Mouse (Mus musculus) macrophage (primary cell): Measurements from ENCODE around the gene Ppp1r15b. TPM values are rescaled to one million over a fixed set of nuclear protein-coding genes. Genes with fewer than 3 reads are reported as not detected.

ENCODE experiments used
- H3K27ac ChIP-seq: fragments of 350-480 bp; formaldehyde crosslinking; 2 replicates; pipeline ENCODE4 v1.9.0; 2021
- H3K36me3 ChIP-seq: fragments of 350-480 bp; formaldehyde crosslinking; 2 replicates; pipeline ENCODE4 v1.9.0; 2021; ENCODE audit errors: inconsistent target
- H3K4me3 ChIP-seq: fragments of 350-480 bp; formaldehyde crosslinking; 2 replicates; pipeline ENCODE4 v1.9.0; 2021; ENCODE audit errors: inconsistent target
- H3K79me2 ChIP-seq: fragments of 350-480 bp; formaldehyde crosslinking; 2 replicates; pipeline ENCODE4 v1.9.0; 2021; ENCODE audit errors: inconsistent target
- WGBS: methylation state at CpG from one replicate; pipeline ENCODE4 v1.1.7; 2026; ENCODE audit warnings: inconsistent platforms; ENCODE audit not compliant: missing documents; 5-methylcytosine and 5-hydroxymethylcytosine counted together
- polyA plus RNA-seq: library from polyadenylated mRNA; stranded (reverse); fragments of 250-400 nt; gene quantifications from 3 replicates; pipeline ENCODE4 v1.2.4, GENCODE M21; 2018; ENCODE audit warnings: inconsistent platforms

Gene Ppp1r15b
- polyA plus RNA-seq, 1 experiment from 2014 or later, result 26.8 TPM

DNA sequence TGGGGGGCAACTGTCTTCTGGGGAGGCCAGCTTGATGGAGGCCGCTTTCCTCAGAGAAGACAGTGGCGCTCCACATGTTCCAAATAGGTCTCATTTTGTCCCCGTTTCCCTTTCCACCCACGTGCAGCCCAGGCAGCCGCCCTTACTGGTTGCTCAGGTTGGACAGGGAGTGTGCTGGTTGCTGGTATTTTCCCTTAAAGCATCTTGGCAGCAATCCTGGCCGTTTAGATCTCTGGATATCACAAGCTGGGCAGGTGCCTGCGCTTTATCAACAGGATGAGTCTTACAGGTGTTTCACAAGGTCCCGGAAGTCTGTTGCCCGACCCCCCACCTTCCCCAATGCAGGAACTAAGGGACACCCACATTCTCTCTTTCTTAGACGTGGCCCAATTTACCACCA lies 31.1 kb downstream of the Ppp1r15b start:
- Histone ChIP-seq H3K4me3 (no peak overlapping the region), H3K27ac (no peak overlapping the region), H3K79me2 (no peaks in the 10 kb centered on the region), H3K36me3 (no peaks in the 10 kb centered on the region)
- WGBS, result 76% methylated on average over 10 of the region's 10 CpGs

GRCm38 (mm10) chr1:133162981-133163380 lies 32.0 kb downstream of the Ppp1r15b start:
- no peaks in the 10 kb centered on the region for H3K79me2 ChIP-seq

DNA sequence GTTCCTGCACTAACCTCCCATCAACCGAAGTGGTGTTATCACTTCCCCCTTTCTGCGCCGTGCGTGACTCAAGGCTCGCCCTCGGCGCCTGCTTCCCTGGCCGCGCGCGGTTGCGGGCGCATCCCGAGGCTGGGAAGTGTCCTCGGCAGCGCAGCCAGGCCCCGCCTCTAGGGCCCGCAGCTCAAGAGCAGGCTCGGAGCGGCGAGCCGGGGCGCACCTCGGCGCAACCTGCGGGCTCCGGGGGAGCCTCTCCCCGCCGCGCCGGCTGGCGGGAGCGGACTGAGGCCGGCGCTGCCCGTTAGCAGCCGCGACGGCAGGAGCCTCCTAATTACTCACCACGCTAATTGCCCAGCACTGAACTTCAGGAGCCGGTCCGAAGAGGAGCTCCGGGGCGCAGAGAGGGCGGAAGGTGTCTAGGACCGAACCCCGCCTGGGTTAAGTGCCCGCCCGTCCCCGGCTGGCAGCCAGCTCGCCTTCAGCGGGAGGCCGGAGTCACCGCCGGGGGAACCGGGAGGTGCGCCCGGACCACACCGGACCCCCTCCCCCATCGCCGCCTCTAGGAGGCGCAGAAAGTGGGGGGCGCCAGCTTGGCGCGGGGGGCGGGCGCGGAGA lies 33.0 kb downstream of the Ppp1r15b start, which contains the start of gene Plekha6:
Gene Plekha6, plus strand, starts transcription at position 391 of the 612 bp plus-strand sequence.
- Histone ChIP-seq H3K4me3 (no peak within 1 kb of the TSS), H3K27ac (no peak within 1 kb of the TSS), H3K36me3 (no peaks in the 10 kb centered on the region), H3K79me2 (no peaks in the 10 kb centered on the region)
- 2% methylated on average over 68 of the region's 68 CpGs for WGBS

More at GRCm38 (mm10) chr1:133162981-133163380, 32.0 kb downstream of the Ppp1r15b start:
- 66% methylated on average over 8 of the region's 8 CpGs for WGBS
- no peak overlapping the region for H3K27ac ChIP-seq
- H3K36me3 ChIP-seq, result no peaks in the 10 kb centered on the region
- no peak overlapping the region for H3K4me3 ChIP-seq

DNA sequence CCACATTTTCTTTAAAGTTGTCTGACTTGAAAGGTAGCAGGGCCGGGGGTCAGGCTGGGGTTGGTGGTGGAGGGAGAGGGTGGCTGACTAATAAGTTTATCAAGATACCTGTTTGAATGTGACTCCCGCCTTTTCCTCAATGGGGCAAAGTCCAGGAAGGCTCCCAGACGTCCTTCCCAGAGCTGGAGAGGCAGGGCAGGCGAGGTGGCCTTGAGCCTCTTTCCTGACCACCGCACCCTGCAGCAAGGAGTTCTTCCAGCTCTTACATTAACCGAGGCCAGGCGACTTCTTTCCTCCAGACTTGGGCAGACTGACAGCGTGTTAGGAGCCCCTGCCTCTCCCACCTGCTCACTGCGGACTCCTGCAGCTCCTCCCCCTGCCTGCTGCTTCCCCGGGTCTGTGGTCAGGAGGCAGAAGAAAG lies 33.7 kb downstream of the Ppp1r15b start:
- Histone ChIP-seq H3K79me2 (no peaks in the 10 kb centered on the region), H3K36me3 (no peaks in the 10 kb centered on the region), H3K27ac (no peak overlapping the region), H3K4me3 (no peak overlapping the region)
- WGBS, result 7% methylated on average over 10 of the region's 10 CpGs

DNA sequence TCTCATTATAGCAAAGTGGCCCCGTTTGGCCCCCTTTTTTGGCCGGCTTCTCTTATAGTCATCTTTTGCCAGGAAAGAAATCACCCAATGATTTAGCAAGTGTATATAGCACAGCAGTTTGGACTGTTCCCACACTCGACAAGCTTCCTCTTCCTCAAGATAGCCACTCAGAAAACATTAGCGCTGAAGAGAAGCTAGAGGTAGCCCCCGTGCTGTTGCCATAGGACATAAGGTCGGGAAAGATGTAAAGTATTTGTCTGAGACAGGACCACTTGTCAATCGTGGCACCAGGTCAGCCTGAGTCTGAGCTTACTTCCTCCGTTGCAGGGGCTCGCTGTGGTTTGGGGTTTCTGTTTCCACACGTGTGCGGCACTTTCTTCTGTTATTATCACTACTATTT lies 34.2 kb downstream of the Ppp1r15b start:
- WGBS, result 1% methylated on average over 11 of the region's 11 CpGs
- no peak overlapping the region for H3K27ac ChIP-seq
- H3K79me2 ChIP-seq, result no peaks in the 10 kb centered on the region
- H3K4me3 ChIP-seq, result no peak overlapping the region
- no peaks in the 10 kb centered on the region for H3K36me3 ChIP-seq

DNA sequence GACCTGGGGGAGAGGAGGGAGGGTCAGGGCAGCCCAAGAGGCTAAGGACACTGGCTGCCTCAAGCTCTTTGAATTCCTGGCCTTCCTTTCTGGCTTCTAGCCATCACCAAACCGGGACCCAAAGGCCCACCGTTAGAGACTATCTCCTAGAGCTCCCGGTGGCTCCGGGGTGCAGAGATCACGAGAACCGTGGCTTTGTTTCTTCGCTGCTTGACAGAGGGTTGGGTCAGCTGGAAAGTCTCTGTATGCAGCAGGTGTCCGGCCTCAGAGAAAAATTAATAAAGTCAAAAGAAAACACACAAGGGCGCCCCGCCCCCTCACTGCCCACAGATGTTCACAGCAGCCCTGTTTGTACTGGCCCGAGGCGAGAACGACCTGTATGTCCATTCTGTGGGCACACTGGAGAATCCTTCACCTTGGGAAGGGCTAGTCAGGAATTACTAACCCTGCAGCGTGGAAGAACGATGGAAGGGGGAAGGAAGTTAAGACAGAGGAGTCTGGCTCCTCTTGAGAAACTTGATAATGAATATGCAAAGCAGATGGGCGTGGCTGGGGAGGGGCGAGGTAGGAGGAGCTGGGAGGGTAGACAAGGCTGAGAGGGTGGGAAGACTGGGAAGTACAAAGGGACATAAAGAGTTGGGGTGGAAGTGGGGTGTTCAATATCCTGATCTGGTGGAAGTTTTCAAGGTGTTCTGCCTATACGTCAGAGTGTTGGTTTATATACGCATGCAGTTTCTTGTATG lies 37.5 kb downstream of the Ppp1r15b start:
- WGBS, result 64% methylated on average over 19 of the region's 19 CpGs
- H3K36me3 ChIP-seq, result no peaks in the 10 kb centered on the region
- H3K79me2 ChIP-seq, result no peaks in the 10 kb centered on the region
- H3K27ac ChIP-seq, result no peak overlapping the region
- H3K4me3 ChIP-seq, result no peak overlapping the region

DNA sequence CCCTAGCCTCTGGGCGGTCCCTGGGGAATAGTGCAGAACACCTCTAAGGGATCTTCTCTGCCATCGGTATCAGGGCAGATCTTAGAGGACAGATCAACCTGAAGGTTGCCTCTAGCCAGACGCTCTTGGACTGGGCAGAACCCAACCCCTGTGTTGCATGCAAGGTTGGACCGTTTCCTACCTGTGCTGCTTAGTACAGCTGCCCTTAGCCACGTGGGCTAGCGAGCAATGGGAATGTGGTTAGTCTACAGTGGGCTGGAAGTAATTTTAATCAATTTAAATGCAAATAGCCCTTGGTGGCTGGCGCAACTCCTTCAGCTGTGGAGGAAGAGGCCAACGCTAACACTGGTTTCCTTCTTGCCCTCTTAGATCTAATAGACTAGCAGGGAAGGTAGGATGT lies 39.3 kb downstream of the Ppp1r15b start:
- Histone ChIP-seq H3K27ac (no peak overlapping the region), H3K79me2 (no peaks in the 10 kb centered on the region)
- WGBS, result 71% methylated on average over 8 of the region's 8 CpGs

GRCm38 (mm10) chr1:133171357-133171756 lies 40.4 kb downstream of the Ppp1r15b start:
- H3K27ac ChIP-seq, result no peak overlapping the region
- H3K79me2 ChIP-seq, result no peaks in the 10 kb centered on the region
- H3K4me3 ChIP-seq, result no peak overlapping the region
- WGBS, result 17% methylated on average over 9 of the region's 9 CpGs
- H3K36me3 ChIP-seq, result no peaks in the 10 kb centered on the region

More for the DNA sequence above, 39.3 kb downstream of the Ppp1r15b start:
- no peak overlapping the region for H3K4me3 ChIP-seq
- no peaks in the 10 kb centered on the region for H3K36me3 ChIP-seq

DNA sequence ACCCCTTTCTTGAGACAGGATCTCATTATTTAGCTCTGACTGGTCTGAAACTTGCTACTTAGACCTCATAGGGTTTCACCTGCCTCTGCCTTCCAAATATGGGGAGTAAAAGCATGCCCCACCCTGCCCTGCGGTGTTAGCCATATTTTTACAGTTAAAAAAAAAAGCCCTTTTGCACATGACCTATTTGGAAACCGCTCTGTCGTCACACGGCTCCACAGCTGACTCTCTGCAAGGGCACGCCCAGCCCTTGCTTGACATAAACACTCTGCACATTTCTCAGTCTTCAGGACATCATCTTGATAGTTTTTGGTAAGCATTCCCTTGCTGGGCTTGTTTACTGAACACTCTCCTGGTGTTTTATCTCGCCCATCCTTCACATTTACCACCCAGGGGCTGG lies 44.2 kb downstream of the Ppp1r15b start:
- no peaks in the 10 kb centered on the region for H3K79me2 ChIP-seq
- H3K36me3 ChIP-seq, result no peaks in the 10 kb centered on the region
- 79% methylated on average over 6 of the region's 6 CpGs for WGBS
- H3K27ac ChIP-seq, result no peak overlapping the region
- no peak overlapping the region for H3K4me3 ChIP-seq

DNA sequence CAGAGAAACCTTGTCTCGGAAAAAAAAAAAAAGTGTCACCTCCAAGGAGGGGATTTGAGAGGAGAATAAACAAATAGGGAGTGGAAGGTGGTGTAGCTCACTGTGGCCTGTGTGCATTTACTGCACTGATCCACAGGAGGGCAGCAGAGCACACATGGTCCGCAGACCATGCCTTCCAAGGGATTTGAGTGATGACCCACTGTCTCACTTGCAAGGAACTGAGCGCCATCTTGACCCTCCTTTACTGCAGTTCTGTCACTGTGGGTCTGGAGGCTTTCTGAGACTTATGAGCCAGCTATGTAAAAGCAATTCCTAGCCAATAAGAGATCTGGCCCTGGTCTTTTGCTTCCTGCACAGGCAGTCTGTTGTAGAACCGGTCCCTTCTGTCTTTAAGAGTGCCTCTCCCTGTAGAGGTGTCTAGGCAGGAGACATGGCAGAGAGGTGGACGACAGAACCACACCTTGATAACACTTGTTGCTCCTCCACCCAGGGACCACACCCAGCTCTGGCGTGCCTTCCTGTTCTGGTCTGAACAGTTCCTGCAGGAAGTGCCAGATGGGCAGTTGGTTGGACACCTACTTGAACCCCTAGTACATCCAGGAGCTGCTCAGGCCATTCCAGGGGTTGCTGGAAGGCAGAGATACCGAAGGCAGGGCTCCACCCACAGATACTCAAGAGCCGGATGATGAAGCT lies 46.7 kb downstream of the Ppp1r15b start:
- Histone ChIP-seq H3K27ac (no peak overlapping the region), H3K36me3 (no peaks in the 10 kb centered on the region), H3K4me3 (no peak overlapping the region), H3K79me2 (no peaks in the 10 kb centered on the region)
- 42% methylated on average over 8 of the region's 8 CpGs for WGBS

DNA sequence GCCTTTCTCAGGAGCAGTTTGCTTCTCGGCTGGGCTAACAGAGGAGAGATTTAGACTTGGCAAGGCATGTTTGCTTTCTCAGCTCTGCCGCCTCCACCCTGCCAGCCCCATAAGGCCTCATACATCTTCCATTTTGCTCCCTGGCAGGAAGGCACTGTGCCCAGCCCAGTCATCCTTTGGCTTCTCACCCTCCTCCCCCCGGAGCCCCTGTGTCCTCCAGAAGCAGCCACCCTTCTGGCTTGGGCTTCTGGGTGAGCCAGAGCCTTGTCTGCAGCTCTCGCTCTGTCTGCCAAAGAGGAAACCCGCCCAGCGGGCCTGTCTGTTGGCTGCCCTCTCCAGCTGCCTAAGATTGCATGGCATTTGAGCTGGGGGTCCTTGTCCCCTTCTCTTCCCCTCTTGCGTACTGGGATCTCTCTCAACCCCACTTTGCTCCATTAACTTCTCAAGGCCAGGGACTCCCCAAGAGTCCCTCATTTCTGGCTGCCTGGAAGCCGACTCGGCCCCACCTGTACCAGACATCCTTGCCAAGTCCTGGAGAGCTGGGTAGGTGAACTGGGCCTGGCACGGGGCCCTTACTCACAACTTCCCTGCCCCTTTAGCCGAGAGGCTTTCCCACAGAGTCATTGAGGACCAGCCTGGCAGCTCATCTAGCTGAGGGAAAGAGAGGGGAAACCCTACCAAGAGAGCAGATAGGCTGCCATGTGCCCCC lies 47.9 kb downstream of the Ppp1r15b start:
- H3K27ac ChIP-seq, result no peak overlapping the region
- H3K79me2 ChIP-seq, result no peaks in the 10 kb centered on the region
- WGBS, result 89% methylated on average over 11 of the region's 11 CpGs
- H3K36me3 ChIP-seq, result no peaks in the 10 kb centered on the region
- no peak overlapping the region for H3K4me3 ChIP-seq

DNA sequence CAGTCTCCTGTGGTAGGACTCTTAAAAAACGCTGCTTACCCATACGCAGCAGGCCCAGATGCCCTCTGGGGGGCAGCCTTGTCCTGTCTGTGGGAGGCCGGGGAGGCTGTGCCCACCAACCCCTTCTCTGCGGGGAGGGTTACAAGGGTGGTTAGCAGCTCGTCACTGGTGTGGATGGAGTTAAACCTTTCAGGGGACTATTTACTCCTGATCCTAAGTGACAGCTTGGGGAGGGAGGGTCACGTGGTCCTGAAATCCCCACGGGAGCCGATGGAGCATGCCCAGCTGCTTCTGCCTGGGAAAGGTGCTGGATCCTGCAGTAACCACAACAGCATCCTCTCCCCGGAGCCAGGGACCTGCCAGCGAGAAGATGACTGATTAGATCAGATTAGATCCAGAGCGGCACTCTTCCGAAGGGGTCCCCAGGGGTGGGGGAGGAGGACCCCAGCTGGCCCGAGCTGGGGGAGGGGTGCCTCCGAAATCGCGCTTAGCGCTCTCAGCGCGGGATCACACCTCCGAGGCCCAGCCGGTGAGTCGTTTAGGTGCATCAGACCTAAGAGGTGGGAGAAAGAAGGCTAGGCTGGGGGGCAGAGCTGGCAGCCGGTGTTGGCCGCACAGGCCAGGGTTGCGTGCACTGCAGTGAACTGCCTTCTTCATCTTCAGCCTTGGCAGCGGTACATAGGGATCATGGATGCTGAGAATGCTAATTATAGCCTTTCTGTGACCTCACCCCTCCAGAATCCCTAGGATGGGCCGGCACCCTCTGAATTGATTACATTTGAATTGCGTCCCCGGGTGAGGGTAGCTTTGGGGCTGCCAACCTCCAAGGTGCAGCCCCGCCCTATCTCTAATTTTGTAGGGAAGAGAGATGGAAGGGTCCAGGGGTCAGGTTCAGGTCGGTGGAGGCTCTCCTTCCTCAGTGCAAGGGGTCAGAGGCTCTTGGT lies 50.4 kb downstream of the Ppp1r15b start:
- Histone ChIP-seq H3K36me3 (no peaks in the 10 kb centered on the region), H3K4me3 (no peak overlapping the region), H3K27ac (no peak overlapping the region), H3K79me2 (no peaks in the 10 kb centered on the region)
- 5% methylated on average over 30 of the region's 31 CpGs for WGBS

- H3K27ac ChIP-seq, result no peak overlapping the region
- no peak overlapping the region for H3K4me3 ChIP-seq
- 4% methylated on average over 23 of the region's 25 CpGs for WGBS
- H3K36me3 ChIP-seq, result no peaks in the 10 kb centered on the region
- no peaks in the 10 kb centered on the region for H3K79me2 ChIP-seq
Measured at GRCm38 (mm10) chr1:133182016-133182705, 51.2 kb downstream of the Ppp1r15b start.
